Mouse (Mus musculus): ENCODE data around the gene Hhipl2. TPM values are rescaled to one million over a fixed set of nuclear protein-coding genes. Genes with fewer than 3 reads are reported as not detected.
"Not testable (repeated sequence)": the region's sequence is repeated elsewhere in the genome, so short reads cannot be mapped to it uniquely, and the experiment has no call there.

The Hhipl2 gene
- polyA plus RNA-seq, 1 experiment: 1.6 TPM

DNA sequence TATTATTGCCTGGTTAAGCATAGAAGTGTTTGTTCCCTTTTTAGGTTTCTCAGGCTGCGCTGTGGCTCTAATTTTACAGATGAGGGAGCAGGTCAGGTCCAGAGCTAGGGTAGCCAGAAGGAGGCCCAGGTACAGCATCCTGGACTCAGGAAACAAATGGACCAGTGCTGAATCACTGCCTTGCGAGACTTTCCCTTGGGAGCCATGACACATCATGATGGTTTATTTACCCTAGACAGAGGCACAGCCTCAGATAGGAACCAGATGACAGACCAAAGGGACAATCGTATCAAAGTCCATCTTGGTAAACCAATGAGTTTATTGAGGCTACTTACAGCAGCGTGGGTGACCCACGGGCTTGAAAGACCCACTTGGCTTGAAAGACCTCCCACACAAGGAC, 36.2 kb upstream of the Hhipl2 start:
- no peak for TF ChIP-seq CTCF (IDR thresholded peaks at IDR 0.05; ENCODE audit: borderline replicate concordance, control insufficient read depth, extremely low read depth, insufficient read depth, low read length, poor library complexity)
- TF ChIP-seq POLR2A (IDR thresholded peaks at IDR 0.05; ENCODE audit: control insufficient read depth, extremely low read depth, insufficient read depth, low read length, poor library complexity): no peak
- Histone ChIP-seq H3K4me3 (ENCODE audit: control insufficient read depth, insufficient read depth, low read length) (no peak overlapping the region), H3K27ac (ENCODE audit: control insufficient read depth, insufficient read depth, low read length) (no peak overlapping the region), H3K36me3 (ENCODE audit: control insufficient read depth, insufficient read depth, low read length) (no peaks in the 10 kb centered on the region), H3K4me1 (replicated peaks; ENCODE audit: control insufficient read depth, insufficient read depth, low read length) (no peaks in the 10 kb centered on the region), H3K27me3 (ENCODE audit: control insufficient read depth, insufficient read depth, low read length) (no peaks in the 10 kb centered on the region)
- no peak for DNase-seq
- WGBS: 94% methylated on average over 5 of the region's 5 CpGs

- no peak for DNase-seq
- H3K4me3 ChIP-seq (ENCODE audit: control insufficient read depth, insufficient read depth, low read length): no peak overlapping the region
- WGBS: 99% methylated on average over 2 of the region's 2 CpGs
- no peaks in the 10 kb centered on the region for H3K36me3 ChIP-seq (ENCODE audit: control insufficient read depth, insufficient read depth, low read length)
- TF ChIP-seq CTCF (IDR thresholded peaks at IDR 0.05; ENCODE audit: borderline replicate concordance, control insufficient read depth, extremely low read depth, insufficient read depth, low read length, poor library complexity): no peak
- no peak for TF ChIP-seq POLR2A (IDR thresholded peaks at IDR 0.05; ENCODE audit: control insufficient read depth, extremely low read depth, insufficient read depth, low read length, poor library complexity)
- no peaks in the 10 kb centered on the region for H3K4me1 ChIP-seq (replicated peaks; ENCODE audit: control insufficient read depth, insufficient read depth, low read length)
- no peak overlapping the region for H3K27ac ChIP-seq (ENCODE audit: control insufficient read depth, insufficient read depth, low read length)
- no peaks in the 10 kb centered on the region for H3K27me3 ChIP-seq (ENCODE audit: control insufficient read depth, insufficient read depth, low read length)
Observed at GRCm38 (mm10) chr1:183382621-183383020, 35.4 kb upstream of the Hhipl2 start.

DNA sequence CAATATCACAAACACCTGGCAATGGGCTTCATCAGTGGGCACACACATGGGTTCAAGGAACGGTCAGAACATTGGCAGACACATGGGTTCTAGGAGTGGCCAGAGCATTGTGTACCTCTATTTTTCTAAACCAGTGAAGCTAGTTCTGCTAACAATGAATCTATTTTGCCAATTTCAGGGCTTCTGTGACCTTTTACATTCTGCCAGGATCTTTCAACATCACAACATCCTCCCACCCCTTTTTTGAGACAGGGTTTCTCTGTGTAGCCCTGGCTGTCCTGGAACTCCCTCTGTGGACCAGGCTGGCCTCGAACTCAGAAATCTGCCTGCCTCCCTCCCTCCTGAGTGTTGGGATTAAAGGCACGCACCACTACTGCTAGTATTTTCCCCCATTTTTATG, 30.6 kb upstream of the Hhipl2 start:
- not testable (repeated sequence) for H3K4me1 ChIP-seq (replicated peaks; ENCODE audit: control insufficient read depth, insufficient read depth, low read length); H3K4me3 ChIP-seq (ENCODE audit: control insufficient read depth, insufficient read depth, low read length); H3K36me3 ChIP-seq (ENCODE audit: control insufficient read depth, insufficient read depth, low read length); DNase-seq; H3K27ac ChIP-seq (ENCODE audit: control insufficient read depth, insufficient read depth, low read length); H3K27me3 ChIP-seq (ENCODE audit: control insufficient read depth, insufficient read depth, low read length)
- WGBS: 96% methylated on average over 3 of the region's 3 CpGs

- DNase-seq: peak; percentile 92
- Histone ChIP-seq H3K4me1 (replicated peaks; ENCODE audit: control insufficient read depth, insufficient read depth, low read length) (peaks cover 10% of the 10 kb centered on the region), H3K27ac (ENCODE audit: control insufficient read depth, insufficient read depth, low read length) (no peak within 1 kb of the TSS), H3K4me3 (ENCODE audit: control insufficient read depth, insufficient read depth, low read length) (peak within 1 kb of the TSS; percentile 59), H3K27me3 (ENCODE audit: control insufficient read depth, insufficient read depth, low read length) (no peaks in the 10 kb centered on the region), H3K36me3 (ENCODE audit: control insufficient read depth, insufficient read depth, low read length) (peaks cover 4% of the 10 kb centered on the region; the same call in 1 of the 2 replicates)
- 6% methylated on average over 44 of the region's 44 CpGs for WGBS
- TF ChIP-seq CTCF (IDR thresholded peaks at IDR 0.05; ENCODE audit: borderline replicate concordance, control insufficient read depth, extremely low read depth, insufficient read depth, low read length, poor library complexity) (peak; percentile 57; the same call in 1 of the 2 replicates), POLR2A (IDR thresholded peaks at IDR 0.05; ENCODE audit: control insufficient read depth, extremely low read depth, insufficient read depth, low read length, poor library complexity) (peak; percentile 63)
Observed at GRCm38 (mm10) chr1:183388426-183389406, 29.3 kb upstream of the Hhipl2 start, which contains the start of gene Taf1a. TSS of gene Taf1a (plus strand) at chr1:183388981.

GRCm38 (mm10) chr1:183403396-183403795, 14.6 kb upstream of the Hhipl2 start:
- WGBS: 96% methylated on average over 3 of the region's 3 CpGs
- H3K36me3 ChIP-seq (ENCODE audit: control insufficient read depth, insufficient read depth, low read length): peaks cover 61% of the 10 kb centered on the region
- H3K27ac ChIP-seq (ENCODE audit: control insufficient read depth, insufficient read depth, low read length): no peak overlapping the region
- no peak for TF ChIP-seq POLR2A (IDR thresholded peaks at IDR 0.05; ENCODE audit: control insufficient read depth, extremely low read depth, insufficient read depth, low read length, poor library complexity)
- TF ChIP-seq CTCF (IDR thresholded peaks at IDR 0.05; ENCODE audit: borderline replicate concordance, control insufficient read depth, extremely low read depth, insufficient read depth, low read length, poor library complexity): no peak
- DNase-seq: no peak
- H3K4me1 ChIP-seq (replicated peaks; ENCODE audit: control insufficient read depth, insufficient read depth, low read length): no peaks in the 10 kb centered on the region
- no peak overlapping the region for H3K4me3 ChIP-seq (ENCODE audit: control insufficient read depth, insufficient read depth, low read length)
- no peaks in the 10 kb centered on the region for H3K27me3 ChIP-seq (ENCODE audit: control insufficient read depth, insufficient read depth, low read length)

- H3K27me3 ChIP-seq (ENCODE audit: control insufficient read depth, insufficient read depth, low read length): no peaks in the 10 kb centered on the region
- H3K4me3 ChIP-seq (ENCODE audit: control insufficient read depth, insufficient read depth, low read length): no peak overlapping the region
- TF ChIP-seq CTCF (IDR thresholded peaks at IDR 0.05; ENCODE audit: borderline replicate concordance, control insufficient read depth, extremely low read depth, insufficient read depth, low read length, poor library complexity) (no peak), POLR2A (IDR thresholded peaks at IDR 0.05; ENCODE audit: control insufficient read depth, extremely low read depth, insufficient read depth, low read length, poor library complexity) (no peak)
- 92% methylated on average over 15 of the region's 15 CpGs for WGBS
- DNase-seq: no peak
- peaks cover 18% of the 10 kb centered on the region for H3K36me3 ChIP-seq (ENCODE audit: control insufficient read depth, insufficient read depth, low read length)
- H3K27ac ChIP-seq (ENCODE audit: control insufficient read depth, insufficient read depth, low read length): no peak overlapping the region
- H3K4me1 ChIP-seq (replicated peaks; ENCODE audit: control insufficient read depth, insufficient read depth, low read length): peaks cover 27% of the 10 kb centered on the region
Observed at GRCm38 (mm10) chr1:183414081-183414727, 3.8 kb upstream of the Hhipl2 start.
